Mouse (Mus musculus) forebrain, embryonic 10.5 days (tissue): ENCODE data around the gene Tmprss4. TPM values are rescaled to one million over a fixed set of nuclear protein-coding genes. Genes with fewer than 3 reads are reported as not detected.

Experiments used
- polyA plus RNA-seq: library from polyadenylated mRNA; unstranded; fragments of >200 nt; fragmentation: Nextera tagmentation; extraction: Ambion mirVana; gene quantifications from 2 replicates; pipeline ENCODE4 v1.2.1, GENCODE M21; 2016

Gene Tmprss4
- polyA plus RNA-seq, 1 experiment from 2014 or later = 0.19 TPM

Other genes with a start within 250 kb of the Tmprss4 start
- 23.8 and 24.8 TPM in 2 replicates for gene Ube4a, start 238.5 kb downstream of the Tmprss4 start, polyA plus RNA-seq
- not detected in 2 replicates for gene Cd3g, start 223.7 kb downstream of the Tmprss4 start, polyA plus RNA-seq
- not detected in 2 replicates for gene Cd3d, start 222.3 kb downstream of the Tmprss4 start, polyA plus RNA-seq
- not detected in 2 replicates for gene Cd3e, start 194.5 kb downstream of the Tmprss4 start, polyA plus RNA-seq
- 3.2 and 3.5 TPM in 2 replicates for gene Mpzl2, start 164.3 kb downstream of the Tmprss4 start, polyA plus RNA-seq
- gene Mpzl3, start 148.9 kb downstream of the Tmprss4 start, polyA plus RNA-seq = 2.3 and 2.7 TPM in 2 replicates
- 0.52 and 0.54 TPM in 2 replicates for gene Jaml, start 124.9 kb downstream of the Tmprss4 start, polyA plus RNA-seq
- 3.6 and 4.5 TPM in 2 replicates for gene Scn2b, start 86.3 kb downstream of the Tmprss4 start, polyA plus RNA-seq
- gene Scn4b, start 65.7 kb downstream of the Tmprss4 start, polyA plus RNA-seq = 0.25 and 0.41 TPM in 2 replicates
- not detected in 2 replicates for gene BC049352, start 22.1 kb downstream of the Tmprss4 start, polyA plus RNA-seq
- gene Il10ra, start 65.1 kb upstream of the Tmprss4 start, polyA plus RNA-seq = 0.42 and 0.50 TPM in 2 replicates
- gene Tmprss13, start 115.0 kb upstream of the Tmprss4 start, polyA plus RNA-seq = 0.12 TPM in 1 of 2 replicates, not detected in the other
- gene Fxyd6, start 166.1 kb upstream of the Tmprss4 start, polyA plus RNA-seq = 159 and 161 TPM in 2 replicates
- gene Fxyd2, start 195.6 kb upstream of the Tmprss4 start, polyA plus RNA-seq = 0.55 and 1.2 TPM in 2 replicates
- 0.28 and 0.79 TPM in 2 replicates for gene Dscaml1, start 222.5 kb upstream of the Tmprss4 start, polyA plus RNA-seq